Mouse (Mus musculus) heart, adult 2 months (tissue): Measurements from ENCODE around the gene Eif4b.

Experiments
- CTCF ChIP-seq: fragments of 200-600 bp; IDR thresholded peaks from 2 replicates; pipeline ENCODE4 v1.8.1; 2022; ENCODE audit warnings: antibody characterized with exemption, mild to moderate bottlenecking, moderate library complexity
- POLR2A ChIP-seq: fragments of 200-500 bp; IDR thresholded peaks from 2 replicates; pipeline ENCODE4 v1.6.1; 2011; ENCODE audit warnings: mild to moderate bottlenecking, low read depth, low read length, control low read depth; ENCODE audit not compliant: insufficient read depth

GRCm38 (mm10) chr15:102135522-102136128, 62.1 kb downstream of the Eif4b start:
- no peak for TF ChIP-seq POLR2A
- no peak for TF ChIP-seq CTCF
